Mouse (Mus musculus): Measurements from ENCODE around the gene Mef2c.

DNA sequence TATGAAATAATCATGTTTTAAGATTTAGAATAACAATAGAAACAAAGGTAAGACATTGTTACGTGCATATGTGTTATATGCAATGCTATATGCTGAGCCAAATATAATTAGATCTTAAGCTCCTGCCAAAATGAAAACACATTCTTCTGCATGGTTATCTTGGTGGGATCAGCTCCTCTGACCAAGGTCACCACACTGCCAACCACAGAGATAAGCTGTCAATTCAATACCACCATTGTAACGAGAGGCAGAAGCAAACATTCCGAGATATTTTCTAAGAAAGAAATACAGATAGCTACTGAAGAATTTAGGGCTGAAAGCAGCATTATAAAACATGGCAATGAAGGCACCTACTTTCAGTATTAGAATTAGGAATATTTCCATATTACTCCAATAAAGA is 35.0 kb upstream of the Mef2c start:
- TF ChIP-seq CTCF (IDR thresholded peaks at IDR 0.05; ENCODE audit: low read depth) (no peak), EP300 (IDR thresholded peaks at IDR 0.05; ENCODE audit: low read depth) (no peak)

Measured in heart, postnatal 0 days (tissue).